Mouse (Mus musculus) mouse embryonic stem cell (cell line): ENCODE data around the gene Tmem43.

Experiments
- in situ Hi-C, 2 experiments: fragments of 300-500 bp; cut with MboI; formaldehyde crosslinking; loops; 1 replicate in 1 of 2; 3 replicates in 1 of 2; pipeline ENCODE4 v1.14.3; 2019 to 2020; ENCODE audit warnings: low sequenced_read_pairs in 2 of 2, low pct_unique_long_range_greater_than_20kb in 1 of 2, mixed read lengths in 1 of 2; ENCODE audit not compliant: unreplicated experiment in 1 of 2

Tmem43 gene

DNA sequence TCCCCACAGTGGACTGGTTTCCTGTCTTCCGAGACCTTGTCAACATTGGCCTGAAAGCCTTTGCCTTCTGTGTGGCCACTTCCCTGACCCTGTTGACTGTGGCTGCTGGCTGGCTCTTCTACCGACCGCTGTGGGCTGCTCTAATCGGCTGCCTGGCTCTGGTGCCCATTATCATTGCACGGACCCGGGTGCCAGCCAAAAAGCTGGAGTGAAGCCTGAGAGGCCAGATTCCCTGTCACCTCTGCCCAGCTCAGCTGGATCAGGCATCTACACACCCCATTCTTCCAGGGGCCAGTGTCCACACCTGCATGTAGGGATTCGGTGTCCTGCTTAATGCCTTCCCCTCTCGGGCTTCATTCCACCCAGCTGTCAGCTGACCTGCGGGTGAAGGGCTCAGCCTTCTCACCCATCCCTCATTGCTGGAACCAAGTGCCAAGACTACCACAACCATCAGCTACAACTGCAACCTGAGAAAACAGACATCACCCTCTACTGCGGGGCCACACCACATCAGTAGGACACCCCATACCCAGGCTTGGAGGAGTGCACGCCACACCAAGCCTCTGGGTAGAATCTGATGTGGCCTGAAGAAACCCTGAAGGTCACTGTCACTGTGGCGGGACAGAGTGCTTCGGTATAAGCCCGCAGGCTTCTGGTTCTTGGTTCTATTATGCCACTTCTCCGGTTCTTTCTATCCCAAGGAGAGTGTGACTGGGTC, 13.4 kb downstream of the Tmem43 start:
- in situ Hi-C loops: no loop called here

DNA sequence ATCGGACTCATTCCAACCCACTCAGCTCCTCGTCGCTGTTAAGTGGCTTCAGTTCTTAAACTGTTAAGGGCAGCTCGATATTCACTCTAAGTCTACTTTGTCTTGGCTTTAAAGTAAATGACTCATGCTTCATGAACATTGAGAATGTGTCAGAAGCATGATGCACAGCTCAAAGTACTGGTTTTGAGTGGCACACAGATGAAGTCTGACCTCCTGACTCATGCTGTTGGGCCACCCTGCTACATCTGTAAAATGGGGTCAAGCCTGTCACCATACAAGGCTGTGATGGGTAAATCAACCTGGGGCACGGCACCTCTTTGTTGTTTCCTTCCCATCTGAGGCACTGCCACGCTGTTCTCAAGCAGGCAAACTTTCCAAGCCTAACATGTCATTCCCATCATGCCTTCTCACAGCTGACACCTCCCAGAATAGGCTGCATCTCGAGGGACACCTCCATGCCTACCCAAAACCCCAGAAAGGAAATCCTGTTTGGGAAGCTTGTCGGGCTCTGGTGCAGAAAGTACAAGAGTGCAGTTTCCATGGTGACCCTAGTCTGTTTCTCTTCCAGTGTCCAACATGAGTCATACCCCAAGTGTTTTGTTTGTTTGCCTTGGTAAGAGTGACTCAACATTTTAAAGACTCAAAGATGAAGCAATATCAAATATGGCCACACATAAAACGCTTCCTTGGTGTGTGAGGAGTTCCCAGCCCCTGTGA, 15.2 kb downstream of the Tmem43 start:
- in situ Hi-C loops: no loop called here

DNA sequence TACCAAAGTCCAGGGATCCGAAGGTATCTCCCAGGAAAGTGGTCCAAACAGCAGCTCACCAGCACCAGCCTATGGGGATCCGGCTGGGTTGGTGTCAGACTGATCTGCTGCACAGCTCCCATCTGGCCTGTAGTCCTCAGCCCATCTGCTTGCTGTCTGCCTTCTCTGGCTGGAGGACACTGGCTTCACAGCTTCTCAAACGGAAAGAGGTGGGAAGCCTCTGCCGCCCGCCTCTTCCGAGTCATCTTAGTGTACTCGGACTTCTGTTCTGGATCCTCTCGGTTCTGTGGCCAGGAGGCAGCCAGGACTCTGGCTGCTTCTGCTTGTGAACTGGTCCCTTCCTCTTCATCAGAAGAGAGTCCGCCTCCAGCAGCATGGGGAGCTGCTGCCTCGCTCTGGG, 16.4 kb downstream of the Tmem43 start:
- in situ Hi-C loops: no loop called here

DNA sequence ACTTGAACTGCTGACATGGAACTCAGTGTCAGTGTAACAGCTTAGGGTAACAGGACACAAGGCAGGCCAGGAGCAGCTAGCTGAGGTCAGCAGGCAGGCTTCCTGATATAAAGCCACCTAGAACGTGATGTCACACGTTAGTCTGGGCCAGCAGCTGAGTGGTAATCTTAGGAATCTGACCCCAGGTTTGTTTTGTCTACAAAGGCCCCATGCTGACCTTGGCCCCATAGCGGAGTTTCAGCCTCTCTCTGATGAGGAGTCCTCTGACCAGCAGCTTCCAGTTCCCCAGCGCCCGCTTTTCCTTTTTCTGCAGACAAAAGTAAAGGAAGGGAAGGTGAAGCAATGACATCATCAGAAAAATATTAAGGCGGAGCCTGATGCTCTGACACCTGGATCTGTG, 17.5 kb downstream of the Tmem43 start:
- in situ Hi-C loops: no loop called here

DNA sequence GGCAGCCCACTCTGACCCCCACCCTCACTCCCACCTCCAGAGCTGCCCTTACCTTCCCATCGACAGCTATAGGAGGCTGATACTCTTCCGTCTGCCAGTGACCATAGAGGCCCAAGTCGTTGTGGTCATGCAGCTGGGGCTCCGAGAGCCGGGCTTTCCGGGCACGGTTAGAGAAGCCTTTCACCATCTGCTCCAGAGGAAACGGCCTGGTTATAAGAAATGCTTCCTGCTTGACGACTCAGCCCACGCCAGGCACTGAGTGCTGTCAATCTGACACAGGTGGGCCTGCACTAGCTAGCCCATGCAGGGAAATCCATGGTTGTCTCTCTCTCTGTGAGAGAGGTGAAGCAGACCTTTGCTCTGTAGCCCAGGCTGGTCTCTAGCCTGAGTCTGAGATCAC, 19.6 kb downstream of the Tmem43 start:
- in situ Hi-C loops: no loop called here

DNA sequence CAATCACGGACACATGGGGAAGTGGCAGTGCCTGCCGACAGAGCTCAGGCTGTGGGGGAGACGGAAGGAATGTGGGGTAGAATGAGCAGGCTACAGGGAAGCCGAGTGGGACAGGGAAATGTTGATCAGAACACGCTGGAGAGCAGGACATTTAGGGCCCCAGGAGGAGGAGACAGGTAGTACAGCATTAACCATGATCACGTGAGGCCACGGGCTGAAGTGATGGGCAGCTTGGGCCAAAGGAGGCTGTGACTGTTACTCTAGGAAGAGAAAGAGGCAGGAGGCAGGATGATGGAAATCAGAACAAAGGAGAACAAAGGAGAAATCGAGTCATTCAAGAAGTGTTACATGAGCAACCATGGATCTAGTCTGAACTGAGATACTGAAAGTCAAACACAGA, 21.0 kb downstream of the Tmem43 start:
- in situ Hi-C loops: no loop called here

DNA sequence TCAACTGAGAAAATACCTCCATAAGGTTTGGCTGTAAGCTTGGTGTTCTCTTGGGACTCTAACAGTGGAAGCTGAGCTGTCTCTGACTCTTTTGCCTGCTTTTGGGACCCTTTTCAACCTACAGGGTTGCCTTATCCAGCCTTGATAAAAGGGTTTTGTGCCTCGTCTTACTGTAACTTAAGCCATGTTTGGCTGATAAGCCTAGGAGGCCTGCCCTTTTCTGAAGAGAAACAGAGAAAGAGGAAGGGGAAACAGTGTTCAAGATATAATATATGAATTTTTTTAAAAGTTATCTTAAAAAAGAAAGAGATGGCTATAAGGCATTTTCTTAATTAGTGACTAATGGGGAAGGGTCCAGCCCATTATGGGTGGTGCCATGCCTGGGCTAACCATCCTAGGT, 29.8 kb downstream of the Tmem43 start:
- in situ Hi-C loops: no loop called here

DNA sequence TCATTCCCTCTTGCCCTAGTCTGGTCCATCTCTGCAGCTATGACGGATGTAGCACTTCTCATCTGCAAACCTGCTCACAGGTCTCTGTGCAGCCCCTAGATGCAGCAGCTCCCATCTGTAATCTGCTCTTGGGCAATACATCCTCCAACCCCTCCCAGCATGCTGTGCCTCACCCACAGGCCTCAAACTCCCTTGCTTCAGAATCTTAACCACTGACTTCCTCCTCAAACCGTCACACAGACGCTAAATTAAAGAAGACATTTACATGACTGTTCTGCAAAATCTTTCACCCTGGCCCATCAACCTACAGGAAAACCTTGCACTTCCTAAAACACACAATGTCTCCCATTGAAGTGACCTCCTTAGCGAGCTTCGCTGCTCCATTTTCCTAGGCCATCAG, 32.5 kb downstream of the Tmem43 start:
- in situ Hi-C loops: no loop called here

DNA sequence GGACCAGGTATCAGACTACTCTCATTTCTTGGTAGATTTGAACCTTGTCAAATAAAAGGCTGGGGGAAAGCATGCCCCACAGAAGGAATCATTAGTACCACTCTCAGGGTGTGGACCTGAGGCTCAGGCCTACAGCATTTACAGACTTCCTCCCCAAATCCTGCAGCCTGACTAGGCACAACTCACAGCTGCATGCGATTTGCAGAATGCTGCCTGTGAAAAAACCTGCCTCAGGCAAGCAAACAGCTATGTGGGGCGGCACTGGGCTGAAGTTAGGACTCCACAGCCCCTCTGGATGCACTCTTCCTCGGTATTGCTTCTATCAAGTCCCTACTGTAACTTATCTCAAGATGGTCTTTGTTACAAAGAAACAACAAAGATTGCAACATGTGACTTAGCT, 34.5 kb downstream of the Tmem43 start:
- in situ Hi-C loops: no loop called here

DNA sequence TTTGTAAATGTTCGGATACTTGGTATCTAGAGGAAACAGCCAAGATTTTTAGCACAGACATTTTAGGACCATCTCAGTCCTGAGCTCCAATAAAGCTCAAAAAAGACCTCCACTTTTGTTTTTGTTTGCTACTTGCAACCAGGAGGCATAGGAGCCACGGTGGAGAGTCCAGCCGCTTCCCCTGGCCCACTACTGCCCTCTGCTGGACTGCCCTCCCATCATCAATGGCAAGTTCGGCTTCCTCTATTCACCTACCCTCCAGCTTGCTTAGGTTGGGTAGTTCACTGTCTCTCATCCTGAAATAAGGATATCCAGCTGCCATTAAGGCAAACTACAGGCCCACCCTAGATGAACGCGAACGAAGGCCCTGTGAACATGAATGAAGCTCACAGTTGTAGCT, 35.8 kb downstream of the Tmem43 start:
- in situ Hi-C loops: no loop called here

DNA sequence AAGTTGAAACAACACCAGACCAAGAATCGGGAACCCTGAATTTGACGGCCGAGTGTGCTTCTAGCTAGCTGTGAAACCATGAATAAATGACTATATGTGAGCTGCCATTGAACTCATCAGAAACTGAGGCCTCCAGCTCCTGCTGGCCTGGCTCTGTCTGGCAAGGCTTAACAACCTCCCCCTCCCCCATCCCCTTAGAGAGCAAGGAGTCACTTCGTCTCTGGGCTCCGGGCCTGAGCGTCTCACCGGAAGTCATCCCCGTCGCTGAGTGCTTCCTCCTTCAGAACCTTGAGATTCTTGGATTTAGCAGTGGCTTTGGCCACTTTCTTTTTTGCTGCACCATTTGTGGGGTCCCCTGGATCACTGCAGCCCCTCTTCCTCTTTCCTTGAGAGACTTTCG, 36.7 kb downstream of the Tmem43 start:
- in situ Hi-C loops: no loop called here

DNA sequence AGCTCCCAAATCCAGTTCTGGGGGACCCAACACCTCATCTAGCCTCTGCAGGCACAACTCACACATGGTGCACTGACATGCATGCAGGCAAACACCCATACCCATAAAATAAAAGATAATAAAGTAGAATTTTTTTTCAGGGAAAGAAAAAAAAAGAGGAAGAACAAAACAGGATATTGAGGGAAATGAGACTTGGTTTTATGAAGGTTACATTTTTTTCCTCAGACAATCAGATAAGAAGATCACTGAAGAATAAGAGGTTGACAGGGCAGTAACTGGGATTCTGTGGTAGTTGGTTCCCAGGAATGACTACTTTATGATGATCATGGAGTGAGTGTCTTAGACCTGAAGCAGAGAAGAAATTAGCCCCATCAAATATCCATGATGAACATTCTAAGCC, 40.6 kb downstream of the Tmem43 start:
- in situ Hi-C loops: no loop called here

DNA sequence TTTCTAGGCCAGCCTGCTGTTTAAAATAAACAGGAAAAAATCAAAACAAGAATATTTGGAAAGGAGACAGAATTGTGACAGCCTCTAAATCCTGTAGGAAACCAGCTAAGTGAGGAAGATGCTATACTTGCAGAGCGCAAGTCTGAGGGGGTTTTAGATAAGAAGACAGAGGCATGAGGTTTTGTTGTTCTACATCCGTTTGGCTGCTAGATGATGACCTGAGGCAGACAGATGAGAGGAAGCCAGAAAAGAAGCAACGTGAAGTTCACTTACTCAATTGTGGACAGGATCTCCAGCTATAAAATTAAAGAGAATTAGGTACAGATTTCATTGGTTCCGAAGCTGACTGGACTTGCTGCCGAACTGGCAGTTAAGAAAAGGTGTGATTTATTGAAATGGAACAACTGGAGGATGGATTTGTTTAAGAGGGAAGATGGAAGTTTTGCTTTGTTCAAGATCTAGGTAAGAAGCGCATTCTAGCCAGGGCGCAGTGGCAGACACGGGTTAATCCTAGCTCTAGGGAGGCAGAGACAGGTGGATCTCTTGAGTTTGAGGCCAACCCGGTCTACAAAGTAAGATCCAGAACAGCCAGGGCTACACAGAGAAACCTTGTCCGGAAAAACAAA, 41.3 kb downstream of the Tmem43 start:
- in situ Hi-C loops: no loop called here

DNA sequence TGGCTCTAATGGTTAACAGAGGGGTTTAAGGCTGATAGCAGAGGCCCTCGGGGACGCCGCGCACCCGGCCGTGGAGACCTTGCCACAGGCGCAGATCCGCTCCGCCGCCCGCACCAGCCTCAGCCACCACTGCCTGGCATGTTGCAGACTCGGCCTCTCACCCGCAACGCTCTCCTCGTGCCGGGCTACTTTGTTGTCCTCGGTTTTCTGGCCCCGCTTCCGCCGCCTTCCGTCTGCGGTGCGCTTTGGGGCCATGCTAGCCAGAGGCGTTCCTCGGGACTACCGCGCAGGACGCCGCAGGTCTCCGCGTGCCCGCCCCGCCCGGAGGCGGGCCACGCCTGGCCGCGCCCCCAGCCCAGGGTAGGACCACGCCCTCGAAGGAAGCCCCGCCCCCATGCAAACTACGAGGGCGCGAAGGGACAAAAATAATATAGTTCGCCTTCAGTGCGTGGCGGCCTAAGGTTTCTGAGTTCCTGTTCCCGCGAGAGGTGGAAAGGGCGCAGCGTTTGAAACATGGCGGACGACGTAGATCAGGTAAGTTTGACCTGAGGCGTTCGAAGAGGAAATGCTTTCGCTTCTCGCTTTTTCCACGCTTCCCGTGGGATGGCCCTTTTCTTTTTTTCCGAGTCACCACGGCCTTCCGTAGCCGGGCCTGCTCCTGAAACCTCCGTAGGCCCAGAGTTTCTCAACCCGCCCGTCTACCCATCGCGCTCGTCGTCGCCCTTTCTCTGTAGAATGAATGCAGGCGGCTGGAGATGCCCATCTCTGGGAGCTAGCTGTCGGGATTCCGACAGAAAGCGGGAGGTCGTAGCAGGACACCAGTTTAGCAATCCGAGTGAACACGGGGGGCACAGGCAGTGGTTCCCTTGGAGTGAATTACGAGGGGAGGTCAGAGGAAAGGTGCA, 42.3 kb downstream of the Tmem43 start, which contains the start of the genes Xpc and Lsm3:
Xpc (minus strand) TSS at position 344 of the 905 bp plus-strand sequence.
Lsm3 (plus strand) TSS at position 384 of the 905 bp plus-strand sequence.
- in situ Hi-C loops: no loop called here

DNA sequence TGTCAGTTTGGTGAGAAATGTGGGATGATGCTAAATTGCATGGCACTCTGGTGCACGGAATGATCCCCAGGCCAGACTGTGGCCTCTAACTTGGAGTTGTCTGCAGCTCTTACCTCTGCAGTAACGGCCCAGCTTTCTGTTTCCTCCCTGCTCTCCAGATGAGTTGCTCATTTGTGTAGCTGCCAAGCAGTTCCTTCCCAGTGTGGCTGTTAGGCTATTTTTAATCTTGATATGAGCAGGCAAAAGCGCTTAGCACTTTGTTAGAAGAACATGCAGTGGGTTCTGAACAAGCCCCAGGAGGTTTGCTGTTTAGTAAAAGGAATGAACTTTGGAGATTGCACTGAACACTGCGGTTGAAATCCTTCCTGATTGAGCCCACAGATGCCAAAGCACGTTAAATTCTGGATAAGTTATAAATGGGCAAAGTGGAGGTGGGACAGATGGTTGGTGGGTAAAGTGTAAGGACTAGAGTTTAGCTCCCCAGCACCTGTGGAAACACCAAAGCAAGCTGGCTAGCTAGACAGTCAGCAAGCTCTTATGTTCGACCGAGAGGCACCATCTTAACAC, 45.0 kb downstream of the Tmem43 start:
- in situ Hi-C loops: no loop called here

DNA sequence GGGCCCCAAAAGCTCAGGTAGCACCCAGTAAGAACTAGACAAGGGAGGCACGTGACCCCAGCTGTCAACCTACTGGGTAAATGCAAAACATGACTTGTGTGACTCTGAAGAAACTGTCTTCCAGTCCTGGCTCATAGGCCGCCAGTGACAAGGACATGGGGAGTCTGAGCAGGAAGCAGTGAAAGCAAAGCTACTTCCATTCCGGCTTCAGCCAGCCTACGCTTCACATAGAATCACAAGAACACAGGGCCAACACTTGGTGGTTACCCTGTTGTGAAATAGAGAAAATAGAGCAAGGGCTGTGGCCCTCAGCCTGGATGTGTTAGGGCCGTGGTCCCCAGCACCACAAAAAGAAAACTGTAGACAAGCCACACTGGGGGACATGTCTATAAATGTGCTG, 49.3 kb downstream of the Tmem43 start:
- in situ Hi-C loops: no loop called here

DNA sequence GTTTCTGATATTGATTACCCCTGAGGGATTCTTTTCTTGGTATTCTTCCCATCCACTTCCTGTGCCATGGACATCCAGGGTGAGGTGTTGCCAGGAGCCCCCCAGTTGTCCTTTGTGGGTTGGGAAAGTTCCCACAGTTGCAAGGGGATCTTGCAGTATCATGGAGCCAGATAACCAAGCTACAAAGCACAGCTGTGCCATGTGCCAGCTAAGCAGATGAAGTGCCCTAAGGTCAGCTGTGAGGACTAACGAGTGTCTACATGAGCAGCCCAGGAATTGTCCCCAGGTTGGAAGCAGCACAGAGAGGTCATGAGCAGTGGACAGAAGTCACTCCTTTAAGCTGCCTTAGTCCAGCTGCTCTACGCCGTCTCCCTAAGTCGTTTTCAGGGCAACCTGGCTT, 52.0 kb downstream of the Tmem43 start:
- in situ Hi-C loops: loop anchor here (5.0 to 25.0 kb wide), 2 partner anchors 222 to 537 kb away; no protein-coding TSS in a partner anchor

DNA sequence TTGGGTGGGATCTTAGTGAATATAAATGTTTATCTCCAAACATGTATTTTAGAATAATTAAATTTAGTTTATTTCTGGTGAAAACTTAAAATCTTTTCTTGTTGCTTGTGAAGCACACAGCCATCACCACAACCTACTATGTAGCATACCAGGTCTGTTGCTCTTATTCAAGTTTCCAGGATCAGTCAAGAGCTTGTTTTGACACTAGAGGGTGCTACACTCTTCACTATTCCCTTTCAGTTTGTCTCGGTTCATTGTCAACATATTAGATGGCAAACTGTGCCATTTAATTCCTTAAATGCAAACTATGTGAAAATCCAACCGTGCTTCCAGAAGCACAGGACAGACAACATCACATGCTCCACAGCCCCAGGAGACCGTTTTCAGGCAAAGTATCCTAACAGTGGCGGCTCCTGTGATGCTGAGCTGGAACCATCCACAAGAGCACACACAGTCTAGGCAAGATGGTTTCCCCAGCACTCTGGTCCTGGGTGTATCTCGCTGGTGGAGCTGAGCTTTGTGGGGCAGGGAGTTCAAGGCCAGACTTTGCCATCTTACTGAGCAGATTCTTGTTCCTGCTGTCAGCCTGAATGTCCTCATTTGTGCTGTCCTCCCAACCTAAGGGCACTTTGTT, 53.8 kb downstream of the Tmem43 start:
- in situ Hi-C loops: loop anchor here (5.0 to 25.0 kb wide), 2 partner anchors 220 to 535 kb away; no protein-coding TSS in a partner anchor
